Mouse (Mus musculus): ENCODE data around the gene Taf6l.

GRCm38 (mm10) chr19:8772996-8773395 lies 13.2 kb downstream of the Taf6l start:
- TF ChIP-seq CTCF (IDR thresholded peaks at IDR 0.05; ENCODE audit: low read depth, low read length) (no peak), TAL1 (conservative IDR thresholded peaks at IDR 0.05; ENCODE audit: low read depth, low read length) (peak; percentile 66; the same call in 1 of the 2 replicates)

Data from G1E (cell line).